Mouse (Mus musculus) urinary bladder, adult 18-20 months (tissue): ENCODE results near the gene Loxl3.

ENCODE experiments used
- DNase-seq, 2 experiments: peaks; one replicate each; pipeline ENCODE4 v3.0.0; 2022; ENCODE audit warnings: low spot score in 2 of 2, mixed read lengths in 2 of 2

Loxl3 gene

GRCm38 (mm10) chr6:83086121-83087035 lies 52.4 kb downstream of the Loxl3 start, which contains the start of gene Lbx2:
TSS of gene Lbx2 (plus strand) at chr6:83086367.
- DNase-seq = no peak

- no peak for DNase-seq
Observed at GRCm38 (mm10) chr6:83087205-83087925, 53.4 kb downstream of the Loxl3 start.

GRCm38 (mm10) chr6:83087926-83088260 lies 53.9 kb downstream of the Loxl3 start:
- DNase-seq = no peak

DNA sequence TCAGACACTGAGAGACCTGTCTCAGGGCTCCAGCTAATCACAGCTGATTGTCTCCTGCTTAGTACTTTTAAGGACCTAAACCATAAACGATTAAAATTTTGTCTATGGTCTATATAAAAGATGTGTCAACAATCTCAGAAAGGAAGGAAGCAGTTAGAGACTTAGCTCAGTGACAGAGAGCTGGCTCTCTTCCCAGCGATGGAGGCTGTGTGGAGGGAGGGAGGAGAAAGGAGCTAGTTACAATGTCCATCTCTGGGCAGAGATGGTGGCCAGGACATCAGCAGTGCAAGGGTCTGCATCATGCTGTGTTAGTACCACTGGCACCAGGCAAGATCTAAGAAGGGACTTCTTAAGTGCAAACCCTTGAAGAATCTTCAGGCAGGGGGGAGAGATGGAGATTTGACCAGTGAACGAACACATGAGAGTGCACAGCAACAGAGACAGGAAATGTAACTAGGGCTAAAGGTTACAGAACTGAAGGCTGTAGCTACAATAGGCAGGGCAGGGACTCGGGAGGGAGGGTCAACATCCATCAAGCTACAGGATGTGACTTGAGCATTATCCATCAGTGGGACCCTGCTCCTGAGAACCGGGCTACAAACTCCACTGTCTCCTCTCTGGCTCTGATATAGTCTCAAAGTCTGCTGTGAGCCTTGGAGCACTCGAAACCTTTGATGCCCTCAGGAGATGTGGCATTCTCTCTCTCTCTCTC lies 58.6 kb downstream of the Loxl3 start:
- DNase-seq = no peak

- no peak for DNase-seq
Observed at GRCm38 (mm10) chr6:83095968-83096367, 62.0 kb downstream of the Loxl3 start.

GRCm38 (mm10) chr6:83098411-83098810 lies 64.4 kb downstream of the Loxl3 start:
- no peak for DNase-seq

DNA sequence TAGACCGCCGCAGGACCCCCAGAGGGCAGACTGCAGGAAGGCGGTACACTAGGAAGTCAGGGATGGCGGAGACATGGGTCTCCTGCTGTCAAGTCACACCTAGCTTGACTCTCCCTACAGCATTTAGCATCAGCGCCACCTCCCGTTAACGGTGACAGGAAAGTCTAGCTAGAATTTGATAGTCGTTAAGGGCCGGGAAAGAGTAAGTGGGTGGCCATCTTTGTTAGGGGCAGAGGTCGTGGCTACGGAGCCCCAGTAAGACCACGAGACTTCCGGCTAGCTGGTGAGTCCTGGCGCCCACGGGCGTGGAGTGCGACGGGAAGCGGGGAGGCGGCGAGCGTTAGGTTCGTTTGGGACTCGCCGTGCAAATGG lies 67.3 kb downstream of the Loxl3 start, which contains the start of the genes Ccdc142 and Gm42688:
Gene Ccdc142, plus strand, starts transcription at position 286 of the 372 bp plus-strand sequence.
Gene Gm42688, plus strand, starts transcription at position 302 of the 372 bp plus-strand sequence.
- peak; percentile 85 to 87 for DNase-seq

DNA sequence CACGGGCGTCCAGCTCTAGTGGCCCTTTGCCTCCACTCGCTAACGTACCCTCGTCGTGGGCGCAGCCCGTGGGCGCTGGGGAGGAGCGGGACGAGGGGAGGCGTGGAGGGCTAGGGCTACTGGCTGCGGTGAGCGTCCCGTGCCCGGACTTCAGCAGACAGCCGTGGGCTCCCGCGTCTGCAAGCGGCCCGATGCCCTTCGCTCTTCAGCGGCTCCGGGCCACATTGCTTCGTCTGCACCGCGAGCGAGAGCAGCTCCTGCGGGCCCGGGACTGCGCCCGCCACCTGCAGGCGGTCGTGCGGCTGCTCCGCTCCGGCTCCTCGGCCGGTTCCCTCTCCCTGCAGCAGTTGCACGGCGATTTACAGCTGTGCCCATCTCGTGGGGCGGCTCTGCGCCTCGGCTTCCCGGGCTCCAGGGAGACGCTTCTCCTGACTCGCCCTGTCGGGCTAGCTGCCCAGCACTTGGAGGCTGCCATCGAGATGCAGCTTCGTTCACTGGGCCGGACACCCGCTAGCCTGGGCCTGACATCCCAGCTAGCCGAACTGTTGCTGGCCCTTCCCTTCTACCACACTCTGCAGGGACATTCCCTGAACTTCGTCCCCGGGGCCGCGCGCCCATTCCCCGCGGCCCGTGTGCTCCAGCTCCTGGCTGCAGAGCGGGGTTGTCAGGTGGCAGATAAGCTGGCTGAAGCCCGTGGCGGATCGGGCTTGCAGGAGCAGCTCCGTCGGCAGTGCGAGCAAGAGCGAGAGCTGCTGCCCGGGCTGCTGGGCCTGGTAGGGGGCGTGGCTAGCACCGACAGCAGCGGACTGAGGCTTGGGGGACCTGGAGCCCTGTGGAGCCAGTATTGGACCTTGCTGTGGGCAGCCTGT lies 67.9 kb downstream of the Loxl3 start:
- peak; percentile 51 to 70 for DNase-seq
